Mouse (Mus musculus): Measurements from ENCODE around the gene 9530053A07Rik. TPM values are rescaled to one million over a fixed set of nuclear protein-coding genes. Genes with fewer than 3 reads are reported as not detected.

Gene 9530053A07Rik
- polyA plus RNA-seq, 1 experiment from 2014 or later = not detected

- H3K27ac ChIP-seq = no peak overlapping the region
- DNase-seq (no peak), ATAC-seq (ENCODE audit: low read depth) (no peak)
- no peak overlapping the region for H3K4me3 ChIP-seq (replicated peaks)
- no peaks in the 10 kb centered on the region for H3K27me3 ChIP-seq
- WGBS (ENCODE audit: insufficient replicate concordance) = 77% methylated on average over 4 of the region's 4 CpGs
- H3K9me3 ChIP-seq (replicated peaks) = no peaks in the 10 kb centered on the region
- peaks cover 54% of the 10 kb centered on the region for H3K36me3 ChIP-seq
- peaks cover 39% of the 10 kb centered on the region for H3K4me1 ChIP-seq (replicated peaks)
- no peak overlapping the region for H3K9ac ChIP-seq
- no peak overlapping the region for H3K4me2 ChIP-seq
Observed at GRCm38 (mm10) chr7:28175358-28175757, 46.1 kb downstream of the 9530053A07Rik start.

DNA sequence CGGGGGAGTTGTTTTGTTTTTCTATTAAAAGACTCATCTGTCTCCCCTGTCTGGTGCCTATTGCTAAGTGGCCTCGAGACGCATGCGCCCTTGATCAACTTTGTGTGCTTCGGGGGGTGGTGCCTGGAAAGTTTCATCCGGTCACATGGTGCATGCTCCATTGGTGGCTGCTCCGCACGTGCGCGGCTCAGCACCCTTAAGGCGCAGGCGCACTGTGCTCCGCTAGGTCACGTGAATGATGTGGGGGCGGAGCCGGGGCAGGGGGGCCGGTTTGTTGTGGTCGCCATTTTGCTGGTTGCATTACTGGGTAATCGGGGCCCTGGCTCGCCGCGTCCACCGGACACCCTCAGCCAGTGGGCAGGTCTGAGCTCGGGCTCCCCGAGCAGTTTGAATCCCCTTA, 50.0 kb downstream of the 9530053A07Rik start, which contains the start of gene Dyrk1b:
Gene Dyrk1b, plus strand, starts transcription at position 242 of the 400 bp plus-strand sequence.
- Histone ChIP-seq H3K9me3 (replicated peaks) (no peaks in the 10 kb centered on the region), H3K4me3 (replicated peaks) (peak within 1 kb of the TSS; percentile 80), H3K27me3 (no peaks in the 10 kb centered on the region), H3K4me1 (replicated peaks) (peaks cover 22% of the 10 kb centered on the region), H3K9ac (peak within 1 kb of the TSS; percentile 83), H3K27ac (peak within 1 kb of the TSS; percentile 87), H3K4me2 (peak within 1 kb of the TSS; percentile 97), H3K36me3 (peaks cover 73% of the 10 kb centered on the region)
- DNase-seq (peak; percentile 95), ATAC-seq (ENCODE audit: low read depth) (peak; percentile 77)
- 0% methylated on average over 25 of the region's 25 CpGs for WGBS (ENCODE audit: insufficient replicate concordance)

DNA sequence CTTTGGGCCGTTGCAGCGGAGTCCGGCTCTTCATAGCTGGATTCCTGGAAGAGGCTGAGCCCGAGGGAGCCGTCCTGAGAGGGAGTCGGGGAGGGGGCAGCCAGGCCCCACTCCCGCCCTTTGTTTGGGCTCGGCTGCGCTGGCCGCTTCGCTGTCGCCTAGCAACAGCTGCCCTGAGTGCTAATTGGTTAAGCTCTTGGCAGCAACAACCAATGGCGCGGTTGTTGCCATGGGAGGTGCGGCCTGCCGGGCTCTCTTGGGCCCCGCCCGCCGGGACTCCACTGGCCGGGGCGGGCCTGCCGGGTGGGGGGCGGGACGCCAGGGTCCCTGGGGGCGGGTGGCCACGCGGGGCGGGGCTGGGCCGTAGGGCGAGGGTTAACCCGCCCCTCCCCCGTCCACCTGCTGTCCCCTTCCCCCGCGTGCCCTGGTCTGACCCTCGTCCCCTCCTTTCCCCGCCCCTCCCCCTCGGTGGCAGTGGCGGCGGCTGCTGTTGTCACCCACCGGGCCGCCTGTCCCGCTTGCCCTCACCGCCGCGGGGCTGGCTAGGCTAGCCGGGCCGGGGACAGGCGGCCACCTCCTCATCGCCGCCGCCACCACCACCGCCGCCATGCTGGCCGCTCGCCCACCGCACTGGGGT, 50.6 kb downstream of the 9530053A07Rik start:
- no peaks in the 10 kb centered on the region for H3K9me3 ChIP-seq (replicated peaks)
- H3K4me2 ChIP-seq = peak overlapping the region; percentile 97
- peaks cover 73% of the 10 kb centered on the region for H3K36me3 ChIP-seq
- H3K4me1 ChIP-seq (replicated peaks) = peaks cover 22% of the 10 kb centered on the region
- peak overlapping the region; percentile 80 for H3K4me3 ChIP-seq (replicated peaks)
- peak overlapping the region; percentile 87 for H3K27ac ChIP-seq
- ATAC-seq (ENCODE audit: low read depth) (peak; percentile 91), DNase-seq (peak; percentile 91)
- no peaks in the 10 kb centered on the region for H3K27me3 ChIP-seq
- 3% methylated on average over 45 of the region's 56 CpGs for WGBS (ENCODE audit: insufficient replicate concordance)
- H3K9ac ChIP-seq = peak overlapping the region; percentile 83

DNA sequence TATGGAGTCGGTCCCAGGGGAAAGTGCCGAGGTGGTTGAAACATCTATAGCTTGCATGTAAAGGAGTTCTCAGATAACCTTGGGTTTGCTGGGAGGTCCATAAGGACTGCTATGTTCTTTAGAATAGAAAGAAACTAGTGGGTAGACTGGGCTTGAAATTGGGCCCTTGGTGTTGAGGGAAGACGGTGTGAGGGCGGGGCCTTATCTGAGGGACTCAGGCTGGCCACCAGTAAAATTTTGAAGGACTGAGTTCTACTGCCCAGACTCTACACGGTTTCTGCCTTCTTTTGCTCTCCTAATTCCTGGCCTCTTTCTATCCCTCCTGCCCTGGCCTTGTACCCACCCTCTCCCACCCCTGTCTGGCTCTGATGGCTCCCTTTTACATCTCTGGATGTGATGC, 51.6 kb downstream of the 9530053A07Rik start:
- H3K27me3 ChIP-seq = no peaks in the 10 kb centered on the region
- H3K4me1 ChIP-seq (replicated peaks) = peaks cover 22% of the 10 kb centered on the region
- peak overlapping the region; percentile 87 for H3K27ac ChIP-seq
- peaks cover 73% of the 10 kb centered on the region for H3K36me3 ChIP-seq
- peak overlapping the region; percentile 97 for H3K4me2 ChIP-seq
- H3K9me3 ChIP-seq (replicated peaks) = no peaks in the 10 kb centered on the region
- 51% methylated on average over 5 of the region's 5 CpGs for WGBS (ENCODE audit: insufficient replicate concordance)
- peak overlapping the region; percentile 80 for H3K4me3 ChIP-seq (replicated peaks)
- peak; percentile 39 for DNase-seq
- ATAC-seq (ENCODE audit: low read depth) = no peak
- peak overlapping the region; percentile 83 for H3K9ac ChIP-seq

DNA sequence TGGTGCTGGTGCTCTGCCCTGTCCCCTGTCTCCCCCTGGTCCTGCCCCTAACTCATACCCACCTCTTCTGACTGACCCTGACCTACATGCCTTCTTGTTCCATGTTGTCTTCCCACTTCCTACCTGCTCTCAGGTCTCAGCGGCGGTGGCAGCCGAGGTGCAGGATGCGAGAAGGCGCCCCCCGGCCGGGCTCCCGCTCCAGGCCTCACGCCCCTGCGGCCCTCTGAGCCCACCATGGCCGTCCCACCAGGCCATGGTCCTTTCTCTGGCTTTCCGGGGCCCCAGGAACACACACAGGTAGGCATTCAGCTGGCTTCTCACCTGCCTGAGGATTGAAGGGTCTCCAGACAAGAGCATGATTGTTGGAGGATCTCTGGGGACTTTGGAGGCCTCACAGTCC, 52.1 kb downstream of the 9530053A07Rik start:
- no peak for DNase-seq
- Histone ChIP-seq H3K4me3 (replicated peaks) (peak overlapping the region; percentile 80), H3K9ac (peak overlapping the region; percentile 83), H3K9me3 (replicated peaks) (no peaks in the 10 kb centered on the region), H3K27me3 (no peaks in the 10 kb centered on the region), H3K36me3 (peaks cover 73% of the 10 kb centered on the region), H3K27ac (peak overlapping the region; percentile 87), H3K4me1 (replicated peaks) (peaks cover 22% of the 10 kb centered on the region), H3K4me2 (peak overlapping the region; percentile 97)
- no peak for ATAC-seq (ENCODE audit: low read depth)
- WGBS (ENCODE audit: insufficient replicate concordance) = 91% methylated on average over 12 of the region's 12 CpGs

- peaks cover 22% of the 10 kb centered on the region for H3K4me1 ChIP-seq (replicated peaks)
- H3K27me3 ChIP-seq = no peaks in the 10 kb centered on the region
- DNase-seq (no peak), ATAC-seq (ENCODE audit: low read depth) (no peak)
- H3K9me3 ChIP-seq (replicated peaks) = no peaks in the 10 kb centered on the region
- H3K27ac ChIP-seq = no peak overlapping the region
- WGBS (ENCODE audit: insufficient replicate concordance) = 89% methylated on average over 22 of the region's 22 CpGs
- H3K9ac ChIP-seq = no peak overlapping the region
- no peak overlapping the region for H3K4me2 ChIP-seq
- peaks cover 74% of the 10 kb centered on the region for H3K36me3 ChIP-seq
- no peak overlapping the region for H3K4me3 ChIP-seq (replicated peaks)
Observed at GRCm38 (mm10) chr7:28182320-28182719, 53.1 kb downstream of the 9530053A07Rik start.

DNA sequence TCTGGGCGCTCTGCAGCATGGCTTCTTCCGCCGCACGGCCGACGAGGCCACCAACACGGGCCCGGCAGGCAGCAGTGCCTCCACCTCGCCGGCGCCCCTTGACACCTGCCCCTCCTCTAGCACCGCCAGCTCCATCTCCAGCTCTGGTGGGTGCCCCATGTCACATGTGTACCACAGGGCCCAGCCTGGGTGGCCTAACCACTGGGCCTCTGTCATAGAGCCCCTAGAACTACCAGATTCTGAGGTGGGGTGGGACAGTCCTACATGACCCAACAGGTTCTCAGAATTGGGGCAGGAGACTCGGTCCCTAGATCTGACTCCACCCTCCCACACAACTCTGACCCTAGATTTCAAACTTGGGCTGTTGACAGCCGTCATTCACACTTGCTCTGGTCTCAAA, 56.6 kb downstream of the 9530053A07Rik start:
- ATAC-seq (ENCODE audit: low read depth) = no peak
- Histone ChIP-seq H3K4me3 (replicated peaks) (no peak overlapping the region), H3K27me3 (no peaks in the 10 kb centered on the region), H3K4me2 (no peak overlapping the region), H3K9ac (no peak overlapping the region), H3K9me3 (replicated peaks) (no peaks in the 10 kb centered on the region), H3K27ac (no peak overlapping the region), H3K4me1 (replicated peaks) (peaks cover 8% of the 10 kb centered on the region), H3K36me3 (peaks cover 94% of the 10 kb centered on the region)
- DNase-seq = no peak
- WGBS (ENCODE audit: insufficient replicate concordance) = 84% methylated on average over 14 of the region's 14 CpGs

DNA sequence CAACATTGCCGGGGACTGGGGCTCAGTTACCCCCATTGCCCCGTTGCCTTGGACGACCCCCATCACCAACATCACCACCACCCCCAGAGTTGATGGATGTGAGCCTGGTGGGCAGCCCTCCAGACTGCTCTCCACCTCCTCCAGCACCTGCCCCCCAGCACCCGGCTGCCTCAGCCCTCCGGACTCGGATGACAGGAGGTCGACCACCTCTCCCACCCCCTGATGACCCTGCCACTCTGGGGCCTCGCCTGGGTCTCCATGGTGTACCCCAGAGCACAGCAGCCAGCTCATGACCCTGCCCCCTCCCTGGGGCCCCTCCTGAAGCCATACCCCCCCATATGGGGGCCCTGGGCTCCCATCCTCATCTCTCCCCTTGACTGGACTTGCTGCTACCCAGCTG, 57.4 kb downstream of the 9530053A07Rik start:
- Histone ChIP-seq H3K36me3 (peaks cover 94% of the 10 kb centered on the region), H3K4me1 (replicated peaks) (peaks cover under 1% of the 10 kb centered on the region), H3K9ac (no peak overlapping the region), H3K27ac (no peak overlapping the region), H3K4me2 (no peak overlapping the region), H3K4me3 (replicated peaks) (no peak overlapping the region), H3K27me3 (no peaks in the 10 kb centered on the region), H3K9me3 (replicated peaks) (no peaks in the 10 kb centered on the region)
- ATAC-seq (ENCODE audit: low read depth) (no peak), DNase-seq (no peak)
- 82% methylated on average over 8 of the region's 8 CpGs for WGBS (ENCODE audit: insufficient replicate concordance)

- no peak overlapping the region for H3K9ac ChIP-seq
- H3K27ac ChIP-seq = no peak overlapping the region
- no peak overlapping the region for H3K4me3 ChIP-seq (replicated peaks)
- ATAC-seq (ENCODE audit: low read depth) (no peak), DNase-seq (no peak)
- no peak overlapping the region for H3K4me2 ChIP-seq
- WGBS (ENCODE audit: insufficient replicate concordance) = 75% methylated on average over 3 of the region's 3 CpGs
- no peaks in the 10 kb centered on the region for H3K9me3 ChIP-seq (replicated peaks)
- no peaks in the 10 kb centered on the region for H3K27me3 ChIP-seq
- H3K36me3 ChIP-seq = peaks cover 69% of the 10 kb centered on the region
- no peaks in the 10 kb centered on the region for H3K4me1 ChIP-seq (replicated peaks)
Observed at GRCm38 (mm10) chr7:28191489-28191888, 62.2 kb downstream of the 9530053A07Rik start.

DNA sequence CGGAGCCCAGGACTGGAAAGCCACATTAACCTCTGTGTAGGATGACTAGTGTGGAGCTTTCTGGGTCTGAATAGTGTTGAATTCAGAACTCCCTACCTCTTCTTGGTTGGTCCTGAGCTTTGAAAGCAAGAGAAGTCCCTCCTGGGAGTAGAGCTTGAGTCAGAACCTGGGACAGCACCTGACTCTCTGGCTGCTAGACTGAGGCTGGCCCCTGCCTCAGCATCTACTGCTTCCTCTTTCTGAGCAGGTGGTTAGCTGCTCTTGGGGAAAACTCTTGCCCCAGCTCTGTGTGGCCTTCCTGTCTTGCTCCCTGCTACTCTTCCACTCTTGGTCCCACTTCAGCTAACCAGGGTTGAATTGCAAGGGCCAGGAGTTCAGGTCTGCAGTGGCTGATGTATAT, 62.6 kb downstream of the 9530053A07Rik start:
- Histone ChIP-seq H3K36me3 (peaks cover 65% of the 10 kb centered on the region), H3K9me3 (replicated peaks) (no peaks in the 10 kb centered on the region), H3K4me1 (replicated peaks) (no peaks in the 10 kb centered on the region), H3K4me2 (no peak overlapping the region), H3K27me3 (no peaks in the 10 kb centered on the region), H3K27ac (no peak overlapping the region), H3K4me3 (replicated peaks) (no peak overlapping the region), H3K9ac (no peak overlapping the region)
- DNase-seq (no peak), ATAC-seq (ENCODE audit: low read depth) (no peak)
- 84% methylated on average over 1 of the region's 1 CpGs for WGBS (ENCODE audit: insufficient replicate concordance)

DNA sequence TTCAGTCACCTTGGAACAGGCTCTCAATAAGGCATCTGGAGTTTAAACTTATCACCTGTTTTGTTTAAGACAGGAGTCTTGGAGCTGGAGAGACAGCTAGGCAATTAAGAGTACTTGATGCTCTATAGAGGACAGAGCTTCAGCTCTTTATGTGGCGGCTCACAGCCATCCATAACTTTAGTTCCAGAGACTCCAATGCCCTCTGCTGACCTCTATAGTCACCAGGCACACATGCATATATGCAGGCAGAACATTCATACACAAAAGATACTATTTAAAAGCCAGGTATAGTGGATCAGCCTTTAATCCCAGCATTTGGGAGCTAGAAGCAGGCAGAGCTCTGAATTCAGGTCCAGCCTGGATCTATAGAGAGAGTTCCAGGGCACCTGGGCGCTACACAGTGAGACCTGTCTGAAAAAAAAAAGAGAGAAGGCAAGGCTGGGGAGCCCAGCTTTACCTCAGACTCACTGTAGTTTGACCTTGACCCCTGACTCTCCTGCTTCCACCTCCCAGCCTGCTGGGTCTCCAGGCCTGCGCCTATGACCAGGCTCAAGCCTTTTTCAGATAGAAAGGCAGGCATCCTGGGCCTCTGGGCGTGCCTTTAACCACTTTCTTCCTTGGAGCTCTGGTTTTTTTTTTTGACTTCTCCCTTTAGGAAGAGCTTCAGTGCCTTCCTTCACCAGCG, 66.3 kb downstream of the 9530053A07Rik start:
- WGBS (ENCODE audit: insufficient replicate concordance) = 79% methylated on average over 5 of the region's 5 CpGs
- Histone ChIP-seq H3K27ac (no peak overlapping the region), H3K4me1 (replicated peaks) (no peaks in the 10 kb centered on the region), H3K4me3 (replicated peaks) (no peak overlapping the region), H3K9ac (no peak overlapping the region), H3K9me3 (replicated peaks) (no peaks in the 10 kb centered on the region), H3K36me3 (peaks cover 31% of the 10 kb centered on the region), H3K27me3 (no peaks in the 10 kb centered on the region), H3K4me2 (no peak overlapping the region)
- ATAC-seq (ENCODE audit: low read depth) = no peak
- DNase-seq = no peak

GRCm38 (mm10) chr7:28196528-28196927, 67.3 kb downstream of the 9530053A07Rik start:
- H3K9ac ChIP-seq = no peak overlapping the region
- DNase-seq = no peak
- H3K4me3 ChIP-seq (replicated peaks) = no peak overlapping the region
- H3K9me3 ChIP-seq (replicated peaks) = no peaks in the 10 kb centered on the region
- WGBS (ENCODE audit: insufficient replicate concordance) = 85% methylated on average over 14 of the region's 14 CpGs
- ATAC-seq (ENCODE audit: low read depth) = no peak
- H3K36me3 ChIP-seq = peaks cover 24% of the 10 kb centered on the region
- H3K27ac ChIP-seq = no peak overlapping the region
- H3K4me1 ChIP-seq (replicated peaks) = no peaks in the 10 kb centered on the region
- no peak overlapping the region for H3K4me2 ChIP-seq
- H3K27me3 ChIP-seq = no peaks in the 10 kb centered on the region
